Mouse (Mus musculus) C2C12 (cell line): ENCODE data around the gene Ptgds. TPM values are rescaled to one million over a fixed set of nuclear protein-coding genes. Genes with fewer than 3 reads are reported as not detected.

Experiments
- H3K27me3 ChIP-seq: one replicate; pipeline ENCODE4 v1.6.1; 2011; ENCODE audit not compliant: control insufficient read depth, insufficient read depth, insufficient read length
- H3K36me3 ChIP-seq: one replicate; pipeline ENCODE4 v1.6.1; 2011; ENCODE audit not compliant: control insufficient read depth, insufficient read depth
- H3K4me3 ChIP-seq: one replicate; pipeline ENCODE4 v1.5.1; 2011; ENCODE audit warnings: mild to moderate bottlenecking, control low read depth; ENCODE audit not compliant: poor library complexity, insufficient read depth, severe bottlenecking
- H3K79me2 ChIP-seq: one replicate; pipeline ENCODE4 v1.6.1; 2011; ENCODE audit not compliant: control insufficient read depth, insufficient read depth
- H3K79me3 ChIP-seq: one replicate; pipeline ENCODE4 v1.6.1; 2011; ENCODE audit warnings: low read depth, control low read depth
- H3ac ChIP-seq: one replicate; pipeline ENCODE3; 2011; ENCODE audit warnings: low read depth; ENCODE audit not compliant: control insufficient read depth, insufficient read length
- CEBPB ChIP-seq: IDR thresholded peaks from one replicate; pipeline ENCODE4 v1.6.1; 2011; ENCODE audit warnings: low read depth, mild to moderate bottlenecking, control low read depth, moderate library complexity
- CTCF ChIP-seq: IDR thresholded peaks from one replicate; pipeline ENCODE4 v1.5.1; 2011; ENCODE audit not compliant: control insufficient read depth, insufficient read depth, insufficient read length
- FOSL1 ChIP-seq: IDR thresholded peaks from one replicate; pipeline ENCODE4 v1.8.0; 2011; ENCODE audit warnings: mild to moderate bottlenecking, low read length; ENCODE audit not compliant: poor library complexity, insufficient read depth, severe bottlenecking
- MAX ChIP-seq: IDR thresholded peaks from one replicate; pipeline ENCODE4 v1.6.1; 2011; ENCODE audit warnings: mild to moderate bottlenecking, control low read depth
- MYOD1 ChIP-seq: IDR thresholded peaks from one replicate; pipeline ENCODE4 v1.6.1; 2011; ENCODE audit warnings: low read depth; ENCODE audit not compliant: control insufficient read depth, insufficient read length
- MYOG ChIP-seq: IDR thresholded peaks from one replicate; pipeline ENCODE4 v1.6.1; 2011; ENCODE audit not compliant: control insufficient read depth, insufficient read length; ENCODE audit errors: extremely low read depth
- USF1 ChIP-seq: IDR thresholded peaks from one replicate; pipeline ENCODE4 v1.6.1; 2011; ENCODE audit warnings: low read depth, mild to moderate bottlenecking, control low read depth, moderate library complexity
- polyA plus RNA-seq: library from polyadenylated mRNA; unstranded; fragments of >200 nt; fragmentation: generic; extraction: Trizol; gene quantifications from one replicate; pipeline ENCODE4 v1.2.1, GENCODE M21; 2012; ENCODE audit warnings: missing spikeins

Ptgds gene
- polyA plus RNA-seq, 1 experiment = not detected

GRCm38 (mm10) chr2:25442682-25443081 is 27.2 kb downstream of the Ptgds start:
- Histone ChIP-seq H3K36me3 (no peaks in the 10 kb centered on the region), H3ac (no peak overlapping the region), H3K79me2 (no peaks in the 10 kb centered on the region), H3K4me3 (no peak overlapping the region), H3K79me3 (no peaks in the 10 kb centered on the region), H3K27me3 (no peaks in the 10 kb centered on the region)
- no peak for TF ChIP-seq CEBPB
- TF ChIP-seq USF1 = no peak
- no peak for TF ChIP-seq MYOG
- TF ChIP-seq CTCF = no peak
- TF ChIP-seq MAX = no peak
- no peak for TF ChIP-seq MYOD1
- no peak for TF ChIP-seq FOSL1

DNA sequence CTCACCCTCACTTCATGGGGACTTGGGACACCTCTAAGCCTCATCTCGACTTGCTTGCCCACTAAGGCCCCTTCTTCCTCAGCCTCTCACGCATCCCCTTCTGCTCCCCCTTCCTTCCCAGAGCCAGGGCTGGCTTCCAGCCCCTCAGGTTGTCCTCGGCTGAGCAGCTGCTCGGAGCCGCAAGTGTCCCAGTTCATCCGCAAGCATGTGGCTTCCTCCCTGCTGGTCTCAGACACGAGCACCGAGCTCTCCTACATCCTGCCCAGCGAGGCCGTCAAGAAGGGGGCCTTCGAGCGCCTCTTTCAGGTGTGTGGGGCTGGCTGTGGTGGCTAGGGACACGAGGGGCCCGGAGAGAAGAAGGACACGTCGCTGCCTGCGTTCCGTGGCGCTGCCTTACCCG is 28.8 kb downstream of the Ptgds start:
- H3ac ChIP-seq = no peak overlapping the region
- H3K36me3 ChIP-seq = no peaks in the 10 kb centered on the region
- no peak for TF ChIP-seq MAX
- no peak for TF ChIP-seq FOSL1
- TF ChIP-seq USF1 = no peak
- TF ChIP-seq CTCF = no peak
- no peak for TF ChIP-seq CEBPB
- no peak for TF ChIP-seq MYOG
- no peaks in the 10 kb centered on the region for H3K79me2 ChIP-seq
- H3K4me3 ChIP-seq = no peak overlapping the region
- no peaks in the 10 kb centered on the region for H3K27me3 ChIP-seq
- no peaks in the 10 kb centered on the region for H3K79me3 ChIP-seq

- H3K27me3 ChIP-seq = no peaks in the 10 kb centered on the region
- H3ac ChIP-seq = no peak overlapping the region
- H3K4me3 ChIP-seq = no peak overlapping the region
- no peaks in the 10 kb centered on the region for H3K79me3 ChIP-seq
- no peak for TF ChIP-seq CTCF
- no peak for TF ChIP-seq FOSL1
- no peak for TF ChIP-seq MAX
- TF ChIP-seq USF1 = no peak
- no peak for TF ChIP-seq CEBPB
- TF ChIP-seq MYOG = no peak
- TF ChIP-seq MYOD1 = no peak
- H3K36me3 ChIP-seq = no peaks in the 10 kb centered on the region
- H3K79me2 ChIP-seq = no peaks in the 10 kb centered on the region
Observed at GRCm38 (mm10) chr2:25436286-25436820, 33.5 kb downstream of the Ptgds start.

- H3K79me3 ChIP-seq = no peaks in the 10 kb centered on the region
- no peak overlapping the region for H3K4me3 ChIP-seq
- peaks cover 7% of the 10 kb centered on the region for H3K27me3 ChIP-seq
- no peak for TF ChIP-seq MYOD1
- no peak for TF ChIP-seq CTCF
- no peak for TF ChIP-seq CEBPB
- TF ChIP-seq MAX = no peak
- TF ChIP-seq USF1 = no peak
- TF ChIP-seq FOSL1 = no peak
- no peak for TF ChIP-seq MYOG
- no peak overlapping the region for H3ac ChIP-seq
- no peaks in the 10 kb centered on the region for H3K36me3 ChIP-seq
- no peaks in the 10 kb centered on the region for H3K79me2 ChIP-seq
Observed at GRCm38 (mm10) chr2:25434292-25434691, 35.6 kb downstream of the Ptgds start.

- Histone ChIP-seq H3K79me2 (no peaks in the 10 kb centered on the region), H3K36me3 (no peaks in the 10 kb centered on the region), H3K79me3 (no peaks in the 10 kb centered on the region), H3K4me3 (no peak overlapping the region), H3ac (no peak overlapping the region), H3K27me3 (peaks cover 7% of the 10 kb centered on the region)
- TF ChIP-seq CTCF (no peak), USF1 (no peak), MAX (no peak), FOSL1 (no peak), MYOG (no peak), CEBPB (no peak), MYOD1 (no peak)
Observed at GRCm38 (mm10) chr2:25433101-25433500, 36.7 kb downstream of the Ptgds start.

- Histone ChIP-seq H3ac (no peak overlapping the region), H3K36me3 (no peaks in the 10 kb centered on the region), H3K4me3 (no peak overlapping the region), H3K79me3 (no peaks in the 10 kb centered on the region), H3K27me3 (peaks cover 7% of the 10 kb centered on the region), H3K79me2 (no peaks in the 10 kb centered on the region)
- no peak for TF ChIP-seq MYOD1
- no peak for TF ChIP-seq USF1
- TF ChIP-seq MYOG = no peak
- no peak for TF ChIP-seq CTCF
- no peak for TF ChIP-seq FOSL1
- no peak for TF ChIP-seq MAX
- TF ChIP-seq CEBPB = no peak
Observed at GRCm38 (mm10) chr2:25432326-25433098, 37.3 kb downstream of the Ptgds start.
